Mouse (Mus musculus) E14TG2a.4 (cell line): ENCODE measurements at regions not wholly inside any gene's neighbourhood (a gene's known extent, or its start where the extent isn't known, plus 50 kb on each side); places are given as distances from the start of the nearest gene placed in this dataset.

ENCODE experiments used
- H3K27me3 ChIP-seq: 2 replicates; pipeline ENCODE4 v1.6.1; 2014; ENCODE audit warnings: low read length, control low read depth; ENCODE audit not compliant: insufficient read depth
- H3K36me3 ChIP-seq: 2 replicates; pipeline ENCODE4 v1.6.1; 2014; ENCODE audit warnings: low read length, control low read depth; ENCODE audit not compliant: insufficient read depth
- H3K4me1 ChIP-seq: replicated peaks from 2 replicates; pipeline ENCODE4 v1.6.1; 2014; ENCODE audit warnings: low read depth, low read length, control low read depth
- H3K4me3 ChIP-seq: replicated peaks from 2 replicates; pipeline ENCODE4 v1.5.1; 2014; ENCODE audit warnings: mild to moderate bottlenecking, low read length
- H3K9me3 ChIP-seq: 2 replicates; pipeline ENCODE4 v1.6.1; 2014; ENCODE audit warnings: low read length, control low read depth
- CTCF ChIP-seq: conservative IDR thresholded peaks from 2 replicates; pipeline ENCODE4 v1.5.1; 2014; ENCODE audit warnings: low read length
- NANOG ChIP-seq: IDR thresholded peaks from 2 replicates; pipeline ENCODE4 v1.6.1; 2014; ENCODE audit warnings: borderline replicate concordance, low read length, mixed read lengths
- POU5F1 ChIP-seq: IDR thresholded peaks from 2 replicates; pipeline ENCODE4 v1.6.1; 2014; ENCODE audit warnings: low read length, borderline replicate concordance

GRCm38 (mm10) chr3:18634855-18635254 is 686.6 kb downstream of the Cypt12 start:
- Histone ChIP-seq H3K4me1 (no peaks in the 10 kb centered on the region), H3K36me3 (no peaks in the 10 kb centered on the region), H3K9me3 (peaks cover 6% of the 10 kb centered on the region), H3K27me3 (no peaks in the 10 kb centered on the region), H3K4me3 (no peak overlapping the region)
- TF ChIP-seq CTCF, result no peak

DNA sequence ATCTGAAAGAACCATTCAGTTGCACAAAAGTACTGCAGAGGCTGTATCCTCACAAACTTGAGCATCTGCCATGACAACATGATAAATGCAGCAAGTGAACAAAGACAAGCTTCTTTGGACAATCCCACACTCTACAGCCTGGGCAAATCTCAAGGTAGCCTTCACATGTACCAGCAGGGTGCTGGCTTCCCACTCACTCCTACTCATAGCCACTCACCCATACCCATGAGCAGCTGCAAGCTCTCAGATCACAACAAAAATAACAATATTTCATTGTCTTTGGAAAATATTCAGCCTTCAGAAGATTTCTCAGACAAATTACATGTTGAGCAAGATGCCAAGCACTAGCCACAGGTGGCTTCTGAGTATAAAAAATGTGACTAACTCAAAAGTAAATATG is 689.3 kb downstream of the Cypt12 start:
- H3K9me3 ChIP-seq, result peaks cover 6% of the 10 kb centered on the region
- no peak overlapping the region for H3K4me3 ChIP-seq
- TF ChIP-seq POU5F1 (no peak), CTCF (no peak), NANOG (no peak)
- no peaks in the 10 kb centered on the region for H3K36me3 ChIP-seq
- no peaks in the 10 kb centered on the region for H3K4me1 ChIP-seq
- no peaks in the 10 kb centered on the region for H3K27me3 ChIP-seq

- Histone ChIP-seq H3K4me1 (peaks cover 5% of the 10 kb centered on the region), H3K27me3 (no peaks in the 10 kb centered on the region), H3K9me3 (peaks cover 6% of the 10 kb centered on the region), H3K4me3 (no peak overlapping the region), H3K36me3 (no peaks in the 10 kb centered on the region)
- TF ChIP-seq CTCF (no peak), NANOG (no peak), POU5F1 (no peak)
Measured at GRCm38 (mm10) chr3:18640286-18640685, 692.1 kb downstream of the Cypt12 start.

DNA sequence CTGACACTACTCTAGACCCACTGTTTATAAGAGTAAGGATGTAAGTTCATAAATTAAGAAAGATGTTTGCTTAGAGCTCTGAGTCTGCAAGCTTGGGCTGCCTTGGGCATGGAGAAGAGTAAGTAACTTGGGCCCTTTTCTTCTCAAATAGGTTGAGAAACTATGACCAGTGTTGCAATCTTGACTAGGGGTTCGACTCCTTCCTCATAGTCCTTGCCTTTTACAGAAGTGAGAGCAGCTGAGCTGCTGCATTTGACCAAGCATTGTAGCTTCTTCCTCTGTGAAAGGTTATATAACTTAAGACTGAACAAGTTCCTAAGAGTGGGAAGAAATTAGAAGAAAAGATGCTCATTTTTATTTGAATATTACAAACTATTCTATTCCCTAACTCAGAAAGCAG is 693.5 kb downstream of the Cypt12 start:
- H3K4me1 ChIP-seq, result peaks cover 19% of the 10 kb centered on the region
- H3K9me3 ChIP-seq, result peaks cover 6% of the 10 kb centered on the region
- no peaks in the 10 kb centered on the region for H3K27me3 ChIP-seq
- H3K36me3 ChIP-seq, result no peaks in the 10 kb centered on the region
- no peak overlapping the region for H3K4me3 ChIP-seq
- TF ChIP-seq POU5F1 (no peak), NANOG (no peak), CTCF (no peak)

- TF ChIP-seq NANOG (no peak), POU5F1 (no peak), CTCF (no peak)
- Histone ChIP-seq H3K27me3 (no peaks in the 10 kb centered on the region), H3K36me3 (no peaks in the 10 kb centered on the region), H3K9me3 (no peaks in the 10 kb centered on the region), H3K4me3 (no peak overlapping the region), H3K4me1 (peaks cover 20% of the 10 kb centered on the region)
Measured at GRCm38 (mm10) chr3:18643408-18644035, 695.3 kb downstream of the Cypt12 start.

GRCm38 (mm10) chr3:18645481-18645880 is 697.3 kb downstream of the Cypt12 start:
- peak; percentile 72; the same call in 1 of the 2 replicates for TF ChIP-seq NANOG
- no peak for TF ChIP-seq POU5F1
- H3K27me3 ChIP-seq, result no peaks in the 10 kb centered on the region
- no peaks in the 10 kb centered on the region for H3K36me3 ChIP-seq
- H3K4me1 ChIP-seq, result peaks cover 20% of the 10 kb centered on the region
- peak overlapping the region; percentile 23; the same call in 1 of the 2 replicates for H3K4me3 ChIP-seq
- no peaks in the 10 kb centered on the region for H3K9me3 ChIP-seq

DNA sequence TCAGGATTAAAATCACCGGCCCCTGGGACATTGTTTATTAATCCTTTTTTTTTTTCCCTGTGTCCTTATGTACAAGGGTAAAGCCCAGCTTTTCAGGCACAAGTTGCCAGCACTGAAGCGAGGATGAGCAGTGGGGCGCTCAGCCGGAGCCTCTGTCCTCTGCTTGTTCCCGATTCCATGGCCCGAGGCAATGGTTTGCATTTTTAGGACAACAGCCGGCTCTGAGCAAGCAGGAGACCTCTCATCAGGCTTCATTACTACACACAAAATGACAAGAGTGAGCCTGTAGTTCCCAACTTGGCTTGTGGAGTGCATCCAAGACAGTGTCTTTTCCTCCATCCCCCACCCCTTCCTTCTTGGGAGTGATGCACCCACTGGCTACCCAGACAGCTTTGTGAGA is 697.7 kb downstream of the Cypt12 start:
- Histone ChIP-seq H3K9me3 (no peaks in the 10 kb centered on the region), H3K4me1 (peaks cover 20% of the 10 kb centered on the region), H3K27me3 (no peaks in the 10 kb centered on the region), H3K36me3 (no peaks in the 10 kb centered on the region), H3K4me3 (0 out of 2 replicates have a peak overlapping the region, but pooled peaks have one; percentile 23)
- TF ChIP-seq POU5F1 (no peak), CTCF (no peak), NANOG (no peak)

GRCm38 (mm10) chr3:18653557-18653956 is 705.3 kb downstream of the Cypt12 start:
- no peaks in the 10 kb centered on the region for H3K36me3 ChIP-seq
- no peaks in the 10 kb centered on the region for H3K4me1 ChIP-seq
- no peak overlapping the region for H3K4me3 ChIP-seq
- no peaks in the 10 kb centered on the region for H3K27me3 ChIP-seq
- no peaks in the 10 kb centered on the region for H3K9me3 ChIP-seq
- TF ChIP-seq POU5F1, result no peak
- no peak for TF ChIP-seq CTCF
- TF ChIP-seq NANOG, result no peak

DNA sequence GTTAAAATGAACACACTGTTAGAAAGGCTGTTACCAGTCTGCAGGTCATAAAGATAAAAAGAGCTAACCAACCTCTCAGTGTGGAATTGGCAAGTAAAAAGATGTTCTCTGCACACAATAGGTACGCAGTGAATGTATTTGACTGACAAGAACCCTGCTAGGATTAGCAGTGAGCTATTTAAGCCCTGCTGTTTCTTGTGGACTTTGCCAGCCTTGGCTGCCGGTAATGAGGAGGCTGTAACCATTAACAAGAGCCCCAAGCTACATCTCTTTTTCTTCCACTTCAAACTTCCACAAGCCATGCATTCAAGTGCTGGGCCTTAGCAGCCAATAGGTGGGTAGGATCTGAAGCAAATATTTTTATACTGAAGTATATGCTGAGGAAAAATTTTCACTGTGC is 717.5 kb downstream of the Cypt12 start:
- Histone ChIP-seq H3K27me3 (no peaks in the 10 kb centered on the region), H3K9me3 (no peaks in the 10 kb centered on the region), H3K4me1 (no peaks in the 10 kb centered on the region), H3K4me3 (no peak overlapping the region), H3K36me3 (no peaks in the 10 kb centered on the region)
- TF ChIP-seq NANOG, result no peak
- no peak for TF ChIP-seq POU5F1
- no peak for TF ChIP-seq CTCF
